Mouse (Mus musculus) CH12.LX (cell line): ENCODE results near the gene Pip5k1b. TPM values are rescaled to one million over a fixed set of nuclear protein-coding genes. Genes with fewer than 3 reads are reported as not detected.
A peak's percentile ranks its signal among the peaks of the same experiment; 100 is the strongest.

Experiments
- DNase-seq: peaks from one replicate; pipeline ENCODE4 v3.0.0-alpha.2; 2013; ENCODE audit errors: extremely low read depth
- H3K27ac ChIP-seq: 2 replicates; pipeline ENCODE4 v1.5.1; 2012; ENCODE audit warnings: low read depth, mild to moderate bottlenecking, control low read depth, moderate library complexity; ENCODE audit not compliant: insufficient read depth
- H3K27me3 ChIP-seq: replicated peaks from 2 replicates; pipeline ENCODE3; 2012; ENCODE audit warnings: inconsistent platforms
- H3K36me3 ChIP-seq, 2 experiments: replicated peaks in 1 of 2; 2 replicates each; pipeline versions ENCODE3 to v1.6.1; 2012; ENCODE audit warnings: inconsistent platforms in 1 of 2, low read length in 1 of 2, mild to moderate bottlenecking in 1 of 2, mixed read lengths in 1 of 2, moderate library complexity in 1 of 2; ENCODE audit not compliant: control insufficient read depth in 1 of 2, insufficient read depth in 1 of 2
- H3K4me1 ChIP-seq, 2 experiments: 2 replicates each; pipeline ENCODE4 v1.6.1; 2012; ENCODE audit warnings: inconsistent platforms in 1 of 2, moderate library complexity in 1 of 2; ENCODE audit not compliant: insufficient read depth in 2 of 2, control insufficient read depth in 1 of 2
- H3K4me2 ChIP-seq: 2 replicates; pipeline ENCODE4 v1.6.1; 2012; ENCODE audit warnings: low read depth, mild to moderate bottlenecking, control low read depth; ENCODE audit not compliant: poor library complexity, insufficient read depth, severe bottlenecking
- H3K4me3 ChIP-seq, 3 experiments: fragments of 150-350 bp in 1 of 3; sonication (generic) in 1 of 3; replicated peaks in 1 of 3; 2 replicates each; pipeline versions ENCODE3 to v1.5.1; 2011 to 2012; ENCODE audit warnings: low read depth in 2 of 3, low read length in 2 of 3, mild to moderate bottlenecking in 2 of 3, moderate library complexity in 2 of 3, control low read depth in 1 of 3, improper control_type of control experiment in 1 of 3, inconsistent platforms in 1 of 3, mixed read lengths in 1 of 3; ENCODE audit not compliant: poor library complexity in 1 of 3
- H3K79me2 ChIP-seq: replicated peaks from 2 replicates; pipeline ENCODE4 v1.6.1; 2012; ENCODE audit warnings: mild to moderate bottlenecking, moderate library complexity; ENCODE audit not compliant: control insufficient read depth, poor library complexity, insufficient read depth, severe bottlenecking; ENCODE audit errors: extremely low read depth
- H3K9ac ChIP-seq: 2 replicates; pipeline ENCODE4 v1.6.1; 2012; ENCODE audit warnings: low read depth, mild to moderate bottlenecking, control low read depth, moderate library complexity; ENCODE audit not compliant: insufficient read depth
- H3K9me3 ChIP-seq: replicated peaks from 2 replicates; pipeline ENCODE3; 2012; ENCODE audit warnings: low read length, inconsistent platforms, mixed read lengths
- ETS1 ChIP-seq: conservative IDR thresholded peaks from 2 replicates; pipeline ENCODE4 v1.6.1; 2012; ENCODE audit warnings: low read depth, mild to moderate bottlenecking, inconsistent platforms, low read length, improper control_type of control experiment, moderate library complexity
- HCFC1 ChIP-seq: IDR thresholded peaks from 2 replicates; pipeline ENCODE4 v1.6.1; 2012; ENCODE audit warnings: low read depth, mild to moderate bottlenecking, inconsistent platforms, low read length, improper control_type of control experiment
- IRF4 ChIP-seq: IDR thresholded peaks from 2 replicates; pipeline ENCODE4 v1.6.1; 2014; ENCODE audit warnings: low read depth, mild to moderate bottlenecking, inconsistent platforms, low read length, improper control_type of control experiment
- JUN ChIP-seq: IDR thresholded peaks from 2 replicates; pipeline ENCODE4 v1.6.1; 2011; ENCODE audit warnings: low read depth, mild to moderate bottlenecking, low read length, improper control_type of control experiment, moderate library complexity; ENCODE audit not compliant: insufficient read depth
- KAT2A ChIP-seq: IDR thresholded peaks from 2 replicates; pipeline ENCODE4 v1.6.1; 2012; ENCODE audit warnings: low read length, improper control_type of control experiment, inconsistent platforms; ENCODE audit not compliant: insufficient replicate concordance
- MAZ ChIP-seq: IDR thresholded peaks from 2 replicates; pipeline ENCODE4 v1.6.1; 2012; ENCODE audit warnings: low read depth, mild to moderate bottlenecking, inconsistent platforms, low read length, improper control_type of control experiment, moderate library complexity
- MEF2A ChIP-seq: IDR thresholded peaks from 2 replicates; pipeline ENCODE4 v1.6.1; 2014; ENCODE audit warnings: low read depth, mild to moderate bottlenecking, inconsistent platforms, low read length, improper control_type of control experiment, borderline replicate concordance
- MXI1 ChIP-seq: IDR thresholded peaks from 2 replicates; pipeline ENCODE4 v1.6.1; 2011; ENCODE audit warnings: mild to moderate bottlenecking, low read depth, low read length, improper control_type of control experiment
- MYC ChIP-seq: IDR thresholded peaks from 2 replicates; pipeline ENCODE4 v1.6.1; 2011; ENCODE audit warnings: low read depth, mild to moderate bottlenecking, improper control_type of control experiment, low read length
- PAX5 ChIP-seq: IDR thresholded peaks from 2 replicates; pipeline ENCODE4 v1.6.1; 2012; ENCODE audit warnings: low read length, inconsistent platforms, mixed read lengths
- POLR2AphosphoS2 ChIP-seq: IDR thresholded peaks from 2 replicates; pipeline ENCODE4 v1.6.1; 2011; ENCODE audit warnings: low read depth, low read length, improper control_type of control experiment
- RCOR1 ChIP-seq: conservative IDR thresholded peaks from 2 replicates; pipeline ENCODE4 v1.6.1; 2012; ENCODE audit warnings: low read depth, mild to moderate bottlenecking, inconsistent platforms, low read length, improper control_type of control experiment
- SIN3A ChIP-seq: IDR thresholded peaks from 2 replicates; pipeline ENCODE4 v1.6.1; 2012; ENCODE audit warnings: low read length, improper control_type of control experiment, inconsistent platforms
- SMC3 ChIP-seq: IDR thresholded peaks from 2 replicates; pipeline ENCODE4 v1.6.1; 2011; ENCODE audit warnings: low read depth, low read length, improper control_type of control experiment
- TBP ChIP-seq: conservative IDR thresholded peaks from 2 replicates; pipeline ENCODE4 v1.6.1; 2011; ENCODE audit warnings: low read depth, low read length, improper control_type of control experiment
- TCF12 ChIP-seq: IDR thresholded peaks from 2 replicates; pipeline ENCODE4 v1.6.1; 2014; ENCODE audit warnings: low read depth, mild to moderate bottlenecking, inconsistent platforms, low read length, improper control_type of control experiment
- UBTF ChIP-seq: IDR thresholded peaks from 2 replicates; pipeline ENCODE4 v1.6.1; 2012; ENCODE audit warnings: low read depth, mild to moderate bottlenecking, inconsistent platforms, low read length, improper control_type of control experiment, moderate library complexity
- ZC3H11A ChIP-seq: IDR thresholded peaks from 2 replicates; pipeline ENCODE4 v1.6.1; 2012; ENCODE audit warnings: low read depth, mild to moderate bottlenecking, inconsistent platforms, low read length, improper control_type of control experiment
- ZKSCAN1 ChIP-seq: IDR thresholded peaks from 2 replicates; pipeline ENCODE4 v1.6.1; 2012; ENCODE audit warnings: low read depth, inconsistent platforms, low read length, improper control_type of control experiment, borderline replicate concordance
- ZMIZ1 ChIP-seq: IDR thresholded peaks from 2 replicates; pipeline ENCODE4 v1.6.1; 2012; ENCODE audit warnings: low read depth, mild to moderate bottlenecking, inconsistent platforms, low read length, improper control_type of control experiment
- ZNF384 ChIP-seq: IDR thresholded peaks from 2 replicates; pipeline ENCODE4 v1.6.1; 2012; ENCODE audit warnings: low read depth, low read length, improper control_type of control experiment, inconsistent platforms
- dilution Hi-C: fragments of 300-500 bp; cut with MboI; formaldehyde crosslinking; loops from 2 replicates; pipeline ENCODE4 v1.14.3; 2020; ENCODE audit warnings: low sequenced_read_pairs; ENCODE audit not compliant: extremely low pct_unique_long_range_greater_than_20kb, extremely low pct_ligation_motif_present
- in situ Hi-C: fragments of 300-500 bp; cut with MboI; formaldehyde crosslinking; loops from 3 replicates; pipeline ENCODE4 v1.14.3; 2019; ENCODE audit warnings: low sequenced_read_pairs, low pct_ligation_motif_present, low pct_unique_long_range_greater_than_20kb, mixed read lengths
- polyA plus RNA-seq: library from polyadenylated mRNA; unstranded; fragments of >175 nt; gene quantifications from 2 replicates; pipeline ENCODE4 v1.2.1, GENCODE M21; 2012; ENCODE audit warnings: low read depth; ENCODE audit not compliant: insufficient read length
- total RNA-seq, 2 experiments: library from RNA; depleted of rRNA; stranded (reverse); fragments of 300-350 nt in 1 of 2; fragments of >200 nt in 1 of 2; gene quantifications; 2 replicates each; pipeline ENCODE4 v1.2.3; 2012 to 2014

The Pip5k1b gene
- total and polyA plus RNA-seq, 3 experiments, result 1.7 to 2.9 (median 2.0) TPM

- peaks cover 5% of the 10 kb centered on the region for H3K9me3 ChIP-seq
- DNase-seq, result no peak
- H3K4me1 ChIP-seq, result peaks cover 3 to 13% of the 10 kb centered on the region in 2 experiments; a peak in 2 of 4 replicates
- dilution Hi-C loops, result no loop called here
- no peak overlapping the region for H3K9ac ChIP-seq
- no peaks in the 10 kb centered on the region for H3K79me2 ChIP-seq
- TF ChIP-seq SIN3A (no peak), HCFC1 (no peak), MAZ (no peak)
- H3K4me3 ChIP-seq, result no peak overlapping the region
- no peaks in the 10 kb centered on the region for H3K36me3 ChIP-seq
- peaks cover 39% of the 10 kb centered on the region for H3K27me3 ChIP-seq
- in situ Hi-C loops, result no loop called here
- H3K4me2 ChIP-seq, result no peak overlapping the region
- H3K27ac ChIP-seq, result no peak overlapping the region
Observed at GRCm38 (mm10) chr19:24557456-24557855, 1.8 kb upstream of the Pip5k1b start.

GRCm38 (mm10) chr19:24556585-24556966 lies 904 bp upstream of the Pip5k1b start:
- peaks cover 5% of the 10 kb centered on the region for H3K9me3 ChIP-seq
- peak overlapping the region; percentile 95 for H3K4me2 ChIP-seq
- H3K27ac ChIP-seq, result no peak overlapping the region
- peaks cover 3 to 13% of the 10 kb centered on the region in 2 experiments; a peak in 2 of 4 replicates for H3K4me1 ChIP-seq
- peaks cover 39% of the 10 kb centered on the region for H3K27me3 ChIP-seq
- H3K79me2 ChIP-seq, result no peaks in the 10 kb centered on the region
- TF ChIP-seq IRF4 (no peak), HCFC1 (no peak), ZMIZ1 (no peak), ETS1 (no peak), MYC (no peak), SMC3 (no peak), TBP (no peak), ZC3H11A (no peak), PAX5 (no peak), KAT2A (no peak), MXI1 (no peak), ZNF384 (no peak), TCF12 (no peak), POLR2AphosphoS2 (no peak), JUN (no peak), UBTF (no peak), RCOR1 (no peak), MEF2A (no peak), ZKSCAN1 (no peak)
- no peak for DNase-seq
- in situ Hi-C loops (no loop called here), dilution Hi-C loops (no loop called here)
- H3K4me3 ChIP-seq, result peak overlapping the region in 1 of 3 experiments; percentile 90
- no peaks in the 10 kb centered on the region for H3K36me3 ChIP-seq
- H3K9ac ChIP-seq, result peak overlapping the region; percentile 11; the same call in 1 of the 2 replicates
